Mouse (Mus musculus) right cerebral cortex, postnatal 36 days (tissue): ENCODE measurements at regions not wholly inside any gene's neighbourhood (a gene's known extent, or its start where the extent isn't known, plus 50 kb on each side); places are given as distances from the start of the nearest gene placed in this dataset.
"Not testable (repeated sequence)": the region's sequence is repeated elsewhere in the genome, so short reads cannot be mapped to it uniquely, and the experiment has no call there.

ENCODE experiments used
- DNase-seq, 2 experiments: peaks; one replicate each; pipeline ENCODE4 v3.0.0; 2022; ENCODE audit warnings: low spot score in 2 of 2, mixed read lengths in 1 of 2

- peak in 1 of 2 experiments; percentile 37 for DNase-seq
Observed at GRCm38 (mm10) chr13:46038441-46039331, 73.9 kb upstream of the Atxn1 start.

DNA sequence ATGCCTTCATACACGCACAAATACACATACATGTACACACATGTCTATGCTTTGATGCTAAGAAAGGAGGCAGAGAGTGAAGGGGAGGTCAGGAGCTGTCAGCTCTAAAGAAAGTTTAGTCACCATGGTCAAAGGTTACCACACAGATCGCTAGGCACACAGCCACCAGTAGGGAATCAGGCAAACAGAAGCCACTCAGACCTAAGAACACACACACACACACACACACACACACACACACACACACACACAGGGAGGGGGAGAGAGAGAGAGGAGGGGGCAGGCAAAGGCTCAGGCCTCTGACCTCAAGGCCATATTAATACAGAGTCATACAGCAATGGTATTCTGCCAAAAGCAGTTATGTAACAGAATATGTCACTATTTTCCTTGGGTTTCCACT, 67.5 kb upstream of the Atxn1 start:
- no peak for DNase-seq

- no peak for DNase-seq
Observed at GRCm38 (mm10) chr13:46026018-46026417, 61.2 kb upstream of the Atxn1 start.

DNA sequence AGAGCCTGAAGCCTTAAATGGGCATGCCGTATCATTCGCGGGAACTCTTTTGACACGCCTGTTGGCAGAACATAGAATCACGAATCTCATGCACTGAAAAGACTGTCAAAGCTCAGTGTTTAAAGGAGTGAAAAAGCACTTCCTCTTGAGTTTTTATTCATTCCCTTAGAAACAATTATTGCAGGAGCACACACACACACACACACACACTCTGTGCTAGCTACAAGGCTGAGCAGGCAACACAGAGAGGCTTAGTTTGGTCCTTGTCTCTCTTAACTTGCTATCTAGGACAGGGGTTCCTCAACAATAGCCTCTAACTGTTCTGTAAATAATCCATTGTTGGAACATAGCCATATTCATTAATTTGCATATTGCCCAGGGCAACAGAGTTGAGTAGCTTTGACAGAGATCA, 58.8 kb upstream of the Atxn1 start:
- no peak for DNase-seq

GRCm38 (mm10) chr13:46023187-46023586, 58.4 kb upstream of the Atxn1 start:
- DNase-seq: no peak

DNA sequence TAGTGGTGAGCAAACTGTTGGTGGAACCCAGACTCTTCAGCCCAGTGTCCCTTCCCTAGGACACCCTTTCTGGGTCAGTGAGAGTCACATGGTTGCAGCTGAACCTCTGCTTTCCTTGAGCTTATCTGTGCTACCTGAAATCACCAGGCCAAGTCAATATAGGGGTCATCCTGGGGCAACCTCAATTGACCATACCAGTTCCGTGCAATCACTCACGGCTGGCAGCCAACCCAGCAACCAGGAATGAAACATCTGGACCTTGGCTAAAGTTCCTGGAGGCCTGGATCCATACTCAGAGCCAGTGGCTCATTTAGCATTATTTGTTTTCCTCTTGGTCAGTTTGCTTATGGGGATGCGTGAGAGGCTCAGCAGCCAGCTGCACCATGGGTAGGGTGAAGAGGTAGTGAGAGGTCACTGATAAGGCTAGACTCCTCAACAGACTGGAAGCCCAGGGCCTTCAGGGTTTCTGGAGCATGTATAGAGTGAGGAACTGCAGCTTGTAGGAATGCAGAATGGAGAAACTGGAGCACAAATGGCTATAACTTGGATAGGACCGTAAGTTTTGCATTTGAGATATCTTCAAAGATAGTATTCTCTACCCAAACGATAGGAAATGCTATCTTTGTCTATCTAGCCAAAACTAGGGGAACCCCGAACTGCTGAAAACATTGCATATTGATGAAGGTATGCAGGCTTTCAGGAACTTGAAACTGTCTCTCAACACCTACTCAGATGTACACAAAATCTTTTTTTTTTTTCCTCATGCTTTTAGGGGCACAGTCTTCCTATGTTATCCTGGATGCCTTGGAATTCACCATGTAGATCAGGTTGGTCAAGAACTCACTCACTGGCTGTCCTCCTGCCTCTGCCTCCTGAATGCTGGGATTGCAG, 56.4 kb upstream of the Atxn1 start:
- DNase-seq: no peak

DNA sequence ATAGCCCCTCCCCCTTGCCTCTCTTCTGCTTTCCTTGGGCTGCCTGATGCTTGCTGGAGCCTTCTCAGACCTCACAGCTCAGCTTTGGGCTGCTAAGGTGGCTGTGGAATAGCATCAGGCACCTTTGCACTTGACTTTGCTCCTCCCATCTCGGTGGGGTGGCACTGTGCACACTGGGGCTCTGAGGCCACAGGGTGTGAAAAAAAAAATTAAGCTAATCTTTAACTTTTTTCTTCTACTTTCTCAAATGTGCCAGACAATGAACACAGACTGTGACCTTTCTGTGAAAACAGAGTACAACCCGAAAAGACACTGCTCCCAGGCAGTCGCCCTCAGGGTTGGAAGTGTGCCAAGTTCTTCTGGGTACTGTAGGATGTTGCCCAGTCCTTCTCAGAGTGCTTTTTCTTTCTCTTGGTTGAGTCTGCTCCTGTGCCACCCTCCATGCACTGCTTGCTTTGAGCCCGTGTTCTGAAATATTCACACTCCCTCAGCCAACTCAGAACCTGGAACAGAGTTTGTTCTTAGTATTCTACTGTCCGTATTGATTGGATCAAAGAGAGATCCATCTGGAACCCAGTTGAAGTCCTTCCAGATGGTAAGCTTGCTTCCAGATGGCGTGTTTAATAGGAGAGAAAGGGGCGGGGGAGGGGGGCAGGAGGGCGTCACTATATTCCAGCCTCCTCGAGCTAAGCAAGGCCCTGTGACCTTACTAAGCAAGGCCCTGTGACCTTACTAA, 54.8 kb upstream of the Atxn1 start:
- DNase-seq: no peak

DNA sequence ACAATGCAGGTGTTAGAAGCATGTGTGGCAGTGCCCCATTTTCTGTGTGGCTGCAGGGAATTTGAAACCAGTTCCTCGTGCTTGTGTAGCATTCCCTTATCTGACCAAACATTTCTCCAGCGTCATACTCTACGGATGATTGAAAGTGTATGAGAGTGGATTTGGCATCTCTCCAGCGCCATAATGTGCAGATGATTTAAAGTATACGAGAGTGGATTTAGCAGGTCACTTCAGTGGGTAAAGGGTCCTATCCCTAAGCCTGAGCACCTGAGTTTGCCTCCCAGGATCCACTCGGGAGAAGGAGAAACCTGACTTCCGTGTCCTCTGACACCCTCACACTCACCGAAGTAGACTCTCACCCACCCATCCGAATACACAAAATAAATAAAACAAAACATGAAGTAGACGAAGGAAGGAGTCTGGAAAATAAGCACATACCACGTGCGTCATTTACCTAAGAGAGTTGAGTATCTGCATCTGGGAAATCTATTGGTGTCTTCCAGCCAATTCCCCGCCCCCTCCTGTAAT, 54.2 kb upstream of the Atxn1 start:
- no peak for DNase-seq

DNA sequence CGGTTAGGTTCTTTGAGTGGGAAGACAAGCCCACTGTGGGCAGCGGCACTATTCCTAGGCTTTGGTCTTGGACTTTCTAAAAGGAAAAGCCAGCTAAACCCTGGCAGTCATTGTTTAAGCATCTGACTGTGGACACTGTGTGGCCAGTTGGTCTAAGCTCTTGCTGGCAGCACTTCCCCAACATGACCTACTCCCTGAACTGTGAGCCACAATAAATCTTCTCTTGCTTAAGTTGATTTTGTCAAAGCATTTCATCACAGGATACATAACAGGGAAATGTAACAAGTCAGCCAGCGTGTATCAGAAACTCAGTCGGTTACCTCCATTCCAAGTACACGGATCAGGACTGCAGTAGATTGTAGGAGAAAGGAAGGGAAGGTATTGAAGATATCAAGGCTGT, 52.9 kb upstream of the Atxn1 start:
- no peak for DNase-seq

DNA sequence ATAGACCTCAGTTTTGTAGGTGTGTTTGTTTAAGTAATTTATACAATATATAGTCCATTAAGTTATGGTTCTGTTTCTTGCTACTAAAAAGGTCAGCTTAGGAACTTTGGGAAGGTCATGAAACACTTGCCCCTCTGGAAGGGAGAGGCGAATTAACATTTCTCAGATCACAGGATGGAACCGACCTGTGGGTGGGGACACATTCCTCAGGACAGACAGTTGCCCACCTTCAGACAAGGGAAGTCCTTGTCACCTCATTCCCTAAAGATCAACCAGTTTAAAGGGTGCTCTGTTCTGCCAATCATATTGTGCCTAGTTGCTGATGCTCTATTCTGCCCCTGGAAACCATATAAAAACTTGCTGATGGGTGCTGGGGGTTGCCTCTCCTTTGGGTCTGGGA, 52.2 kb upstream of the Atxn1 start:
- DNase-seq: not testable (repeated sequence)

DNA sequence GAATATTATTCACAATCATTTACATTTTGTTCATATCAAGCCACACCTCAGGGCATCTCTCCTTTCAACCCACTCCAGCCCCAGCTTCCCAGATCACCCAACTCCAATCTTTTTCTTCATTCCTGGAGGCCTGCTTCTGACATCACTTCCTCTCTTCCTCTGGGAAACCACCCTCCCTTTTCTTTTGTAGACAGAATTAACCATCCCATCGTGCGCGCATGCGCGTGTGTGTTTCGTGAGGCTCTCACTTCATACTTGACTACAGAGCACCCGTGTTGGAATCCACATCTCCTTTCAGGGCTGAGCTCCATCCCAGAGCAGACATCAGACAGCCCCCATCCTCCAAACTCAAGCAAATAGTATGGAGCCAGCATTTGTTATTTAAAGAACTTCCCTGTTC, 50.4 kb upstream of the Atxn1 start:
- no peak for DNase-seq

DNA sequence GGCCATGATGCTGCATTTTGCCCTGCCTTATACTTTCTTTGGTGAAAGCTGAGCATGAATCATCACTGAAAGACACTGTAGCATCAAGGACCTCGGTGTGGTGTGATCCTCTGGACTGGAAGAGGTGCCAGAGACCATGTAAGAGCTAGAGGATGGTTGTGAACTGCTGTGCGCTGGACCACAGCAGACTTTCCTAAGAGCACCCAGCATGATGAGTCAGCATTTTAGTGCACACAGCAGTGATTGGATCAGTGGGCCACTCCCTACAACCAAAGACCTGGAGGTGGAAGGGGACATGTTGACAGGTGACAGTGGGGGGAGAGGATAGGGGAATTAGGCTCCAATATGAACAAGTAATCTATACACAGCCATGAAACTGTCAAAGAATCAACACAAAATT, 49.8 kb upstream of the Atxn1 start:
- no peak for DNase-seq
